Mouse (Mus musculus) left cerebral cortex, adult 18-20 months (tissue): ENCODE measurements at regions not wholly inside any gene's neighbourhood (a gene's known extent, or its start where the extent isn't known, plus 50 kb on each side); places are given as distances from the start of the nearest gene placed in this dataset.
"Not testable (repeated sequence)": the region's sequence is repeated elsewhere in the genome, so short reads cannot be mapped to it uniquely, and the experiment has no call there.

Experiments
- DNase-seq, 2 experiments: peaks; one replicate each; pipeline ENCODE4 v3.0.0; 2021 to 2022; ENCODE audit warnings: low spot score in 2 of 2, mixed read lengths in 1 of 2

GRCm38 (mm10) chr3:21700326-21700725 lies 376.1 kb upstream of the Tbl1xr1 start:
- no peak for DNase-seq

GRCm38 (mm10) chr3:21726747-21727505 lies 349.5 kb upstream of the Tbl1xr1 start:
- no peak for DNase-seq

GRCm38 (mm10) chr3:21728019-21728418 lies 348.4 kb upstream of the Tbl1xr1 start:
- no peak for DNase-seq

GRCm38 (mm10) chr3:21729328-21729727 lies 347.1 kb upstream of the Tbl1xr1 start:
- no peak for DNase-seq

GRCm38 (mm10) chr3:21735688-21736087 lies 340.8 kb upstream of the Tbl1xr1 start:
- DNase-seq, result not testable (repeated sequence)

GRCm38 (mm10) chr3:21739720-21740119 lies 336.7 kb upstream of the Tbl1xr1 start:
- DNase-seq, result no peak

- DNase-seq, result no peak
Measured at GRCm38 (mm10) chr3:21744107-21744506, 332.3 kb upstream of the Tbl1xr1 start.

GRCm38 (mm10) chr3:21760516-21761218 lies 315.8 kb upstream of the Tbl1xr1 start:
- DNase-seq, result no peak

- no peak for DNase-seq
Measured at GRCm38 (mm10) chr3:21761219-21761600, 315.2 kb upstream of the Tbl1xr1 start.

GRCm38 (mm10) chr3:21761909-21762308 lies 314.5 kb upstream of the Tbl1xr1 start:
- no peak for DNase-seq

GRCm38 (mm10) chr3:21768081-21768480 lies 308.4 kb upstream of the Tbl1xr1 start:
- DNase-seq, result no peak

GRCm38 (mm10) chr3:21769920-21770547 lies 306.4 kb upstream of the Tbl1xr1 start:
- DNase-seq, result no peak

GRCm38 (mm10) chr3:21771752-21772298 lies 304.6 kb upstream of the Tbl1xr1 start:
- peak; percentile 38 to 48 for DNase-seq

- DNase-seq, result no peak
Measured at GRCm38 (mm10) chr3:21774172-21774842, 302.1 kb upstream of the Tbl1xr1 start.

- no peak for DNase-seq
Measured at GRCm38 (mm10) chr3:21778789-21779188, 297.7 kb upstream of the Tbl1xr1 start.

GRCm38 (mm10) chr3:21791983-21792631 lies 284.3 kb upstream of the Tbl1xr1 start:
- no peak for DNase-seq

- no peak for DNase-seq
Measured at GRCm38 (mm10) chr3:21798139-21798538, 278.3 kb upstream of the Tbl1xr1 start.

GRCm38 (mm10) chr3:21803886-21804285 lies 272.6 kb upstream of the Tbl1xr1 start:
- not testable (repeated sequence) for DNase-seq

- no peak for DNase-seq
Measured at GRCm38 (mm10) chr3:21806494-21807157, 269.8 kb upstream of the Tbl1xr1 start.

GRCm38 (mm10) chr3:21808539-21808938 lies 267.9 kb upstream of the Tbl1xr1 start:
- DNase-seq, result no peak
